In genomic region chr5:45923907-45924594, GRCm38 (mm10) we compare ENCODE assay signal across 22 mouse cellular contexts.
DNase-seq lines count a peak whose midpoint lies in the region; ATAC-seq and TF ChIP-seq lines count a peak whose summit lies in the region.
"Had no signal": no experiment of that assay in that cellular context is flagged by ENCODE, and none has a peak within 500 bp of the region (broad histone marks: within the 10 kb centered on the region; RNA-seq: fewer than 3 reads in every experiment).

No protein-coding gene starts in this region.

- no peak overlapping the region for H3K4me3 ChIP-seq in liver, embryonic 15.5 days (replicated peaks)
- H3K4me3 ChIP-seq in liver, embryonic 11.5 days (ENCODE audit: low read depth, low read length): no peak overlapping the region
- no peak overlapping the region for H3K4me3 ChIP-seq in stomach, embryonic 16.5 days (replicated peaks; ENCODE audit: low read length)
- no peak overlapping the region for H3K4me3 ChIP-seq in hindbrain, postnatal 0 days (ENCODE audit: low read length)
- H3K4me3 ChIP-seq: embryonic facial prominence, embryonic 15.5 days; heart, embryonic 12.5 days; hindbrain, embryonic 15.5 days; midbrain, embryonic 13.5 days; neural tube, embryonic 12.5 days had no signal

- no peaks in the 10 kb centered on the region for H3K36me3 ChIP-seq in liver, embryonic 15.5 days (replicated peaks)
- no peaks in the 10 kb centered on the region for H3K36me3 ChIP-seq in liver, embryonic 11.5 days (ENCODE audit: control insufficient read depth, insufficient read depth, low read length)
- H3K36me3 ChIP-seq in stomach, embryonic 16.5 days (ENCODE audit: control insufficient read depth, insufficient read depth, low read length): no peaks in the 10 kb centered on the region
- no peaks in the 10 kb centered on the region for H3K36me3 ChIP-seq in hindbrain, postnatal 0 days (ENCODE audit: insufficient read depth, low read length)
- H3K36me3 ChIP-seq: embryonic facial prominence, embryonic 15.5 days; heart, embryonic 12.5 days; hindbrain, embryonic 15.5 days; midbrain, embryonic 13.5 days; neural tube, embryonic 12.5 days had no signal

- peak; percentile 65; the same call in 1 of the 2 replicates for ATAC-seq in liver, embryonic 15.5 days (ENCODE audit: insufficient read depth)
- no peak for ATAC-seq in liver, embryonic 11.5 days (replicated peaks; ENCODE audit: low FRiP score)
- peak; percentile 61; the same call in 1 of the 2 replicates for ATAC-seq in stomach, embryonic 16.5 days (ENCODE audit: insufficient read depth, low FRiP score)
- ATAC-seq in hindbrain, postnatal 0 days: no peak
- ATAC-seq: midbrain, embryonic 13.5 days had no signal

- no peak for TF ChIP-seq CTCF in hindbrain, postnatal 0 days (IDR thresholded peaks at IDR 0.05; ENCODE audit: low read depth)

- no peak overlapping the region for H3K9ac ChIP-seq in liver, embryonic 15.5 days
- no peak overlapping the region for H3K9ac ChIP-seq in liver, embryonic 11.5 days (ENCODE audit: low read depth, low read length)
- no peak overlapping the region for H3K9ac ChIP-seq in stomach, embryonic 16.5 days (ENCODE audit: low read length)
- H3K9ac ChIP-seq in hindbrain, postnatal 0 days (replicated peaks; ENCODE audit: low read length): no peak overlapping the region
- H3K9ac ChIP-seq: embryonic facial prominence, embryonic 15.5 days; heart, embryonic 12.5 days; hindbrain, embryonic 15.5 days; midbrain, embryonic 13.5 days; neural tube, embryonic 12.5 days had no signal

- no peaks in the 10 kb centered on the region for H3K9me3 ChIP-seq in liver, embryonic 15.5 days (replicated peaks)
- no peaks in the 10 kb centered on the region for H3K9me3 ChIP-seq in liver, embryonic 11.5 days (ENCODE audit: control insufficient read depth, low read length)
- no peaks in the 10 kb centered on the region for H3K9me3 ChIP-seq in stomach, embryonic 16.5 days (replicated peaks; ENCODE audit: control insufficient read depth, low read length)
- H3K9me3 ChIP-seq in hindbrain, postnatal 0 days (ENCODE audit: low read length): no peaks in the 10 kb centered on the region
- H3K9me3 ChIP-seq: embryonic facial prominence, embryonic 15.5 days; heart, embryonic 12.5 days; hindbrain, embryonic 15.5 days; midbrain, embryonic 13.5 days; neural tube, embryonic 12.5 days had no signal

- 59% methylated on average over 3 of the region's 3 CpGs for WGBS in liver, embryonic 15.5 days (ENCODE audit: insufficient replicate concordance)
- WGBS in liver, embryonic 11.5 days: 80% methylated on average over 3 of the region's 3 CpGs
- 35% methylated on average over 3 of the region's 3 CpGs for WGBS in large intestine, adult 2 months
- 69% methylated on average over 3 of the region's 3 CpGs for WGBS in stomach, embryonic 16.5 days
- 83% methylated on average over 3 of the region's 3 CpGs for WGBS in hindbrain, postnatal 0 days

- H3K4me2 ChIP-seq in liver, embryonic 15.5 days: no peak overlapping the region
- no peak overlapping the region for H3K4me2 ChIP-seq in liver, embryonic 11.5 days
- no peak overlapping the region for H3K4me2 ChIP-seq in stomach, embryonic 16.5 days (ENCODE audit: low read depth, low read length)
- no peak overlapping the region for H3K4me2 ChIP-seq in hindbrain, postnatal 0 days (ENCODE audit: low read depth, low read length)
- H3K4me2 ChIP-seq: embryonic facial prominence, embryonic 15.5 days; heart, embryonic 12.5 days; hindbrain, embryonic 15.5 days; midbrain, embryonic 13.5 days; neural tube, embryonic 12.5 days had no signal

- no peaks in the 10 kb centered on the region for H3K27me3 ChIP-seq in liver, embryonic 15.5 days
- no peaks in the 10 kb centered on the region for H3K27me3 ChIP-seq in liver, embryonic 11.5 days (replicated peaks; ENCODE audit: control insufficient read depth, insufficient read depth, low read length)
- H3K27me3 ChIP-seq in stomach, embryonic 16.5 days (ENCODE audit: control insufficient read depth, insufficient read depth, low read length): no peaks in the 10 kb centered on the region
- H3K27me3 ChIP-seq in hindbrain, postnatal 0 days (ENCODE audit: insufficient read depth, low read length): no peaks in the 10 kb centered on the region
- H3K27me3 ChIP-seq: CH12.LX; embryonic facial prominence, embryonic 15.5 days; heart, embryonic 12.5 days; hindbrain, embryonic 15.5 days; midbrain, embryonic 13.5 days; neural tube, embryonic 12.5 days had no signal

- no peak overlapping the region for H3K27ac ChIP-seq in liver, embryonic 15.5 days (replicated peaks)
- no peak overlapping the region for H3K27ac ChIP-seq in liver, embryonic 11.5 days (ENCODE audit: low read depth, low read length)
- no peak overlapping the region for H3K27ac ChIP-seq in stomach, embryonic 16.5 days (ENCODE audit: low read length)
- H3K27ac ChIP-seq in hindbrain, postnatal 0 days: no peak overlapping the region
- H3K27ac ChIP-seq: embryonic facial prominence, embryonic 15.5 days; hindbrain, embryonic 15.5 days; kidney, postnatal 0 days; midbrain, embryonic 13.5 days; neural tube, embryonic 12.5 days had no signal

- DNase-seq in liver, embryonic 11.5 days (ENCODE audit: low spot score): no peak
- DNase-seq in c-Kit-positive CD71-positive TER-119-positive erythroid progenitor cells, embryonic 14.5 days (ENCODE audit: low spot score): peak; percentile 16
- peak; percentile 67 for DNase-seq in large intestine, adult 2 months (ENCODE audit: low read depth, low spot score)
- no peak for DNase-seq in right cerebral cortex, postnatal 36 days (ENCODE audit: low spot score in 2 of 2)
- no peak for DNase-seq in adrenal gland, postnatal 4 days (ENCODE audit: low spot score in 2 of 2)
- DNase-seq in hindbrain, postnatal 0 days (ENCODE audit: low spot score): no peak
- DNase-seq: cerebellum, adult 11 months; cerebellum, postnatal 14 days; heart, adult 11 months; heart, postnatal 14 days; kidney, adult 18-20 months; right cerebral cortex, adult 18-20 months; thymus, postnatal 36 days had no signal

- H3K4me1 ChIP-seq in liver, embryonic 15.5 days (replicated peaks): no peaks in the 10 kb centered on the region
- no peaks in the 10 kb centered on the region for H3K4me1 ChIP-seq in liver, embryonic 11.5 days (replicated peaks; ENCODE audit: control insufficient read depth, insufficient read depth, low read length)
- H3K4me1 ChIP-seq in stomach, embryonic 16.5 days (ENCODE audit: control insufficient read depth, insufficient read depth, low read length): peaks cover 5% of the 10 kb centered on the region
- no peaks in the 10 kb centered on the region for H3K4me1 ChIP-seq in hindbrain, postnatal 0 days (ENCODE audit: insufficient read depth, low read length)
- H3K4me1 ChIP-seq: embryonic facial prominence, embryonic 15.5 days; heart, embryonic 12.5 days; hindbrain, embryonic 15.5 days; midbrain, embryonic 13.5 days; neural tube, embryonic 12.5 days had no signal

Comparison
In these comparisons a context has a peak if more than half of its experiments do, and no peak if none do; other contexts are left out.
1. ATAC-seq: peak in liver, embryonic 15.5 days (single experiment) and stomach, embryonic 16.5 days (single experiment); none in liver, embryonic 11.5 days (single experiment) and hindbrain, postnatal 0 days (single experiment).
2. DNase-seq: peak in c-Kit-positive CD71-positive TER-119-positive erythroid progenitor cells, embryonic 14.5 days (single experiment) and large intestine, adult 2 months (single experiment); none in liver, embryonic 11.5 days (single experiment), right cerebral cortex, postnatal 36 days (0 of 2), adrenal gland, postnatal 4 days (0 of 2) and hindbrain, postnatal 0 days (single experiment).